Mouse (Mus musculus) gastrocnemius, postnatal 14 days (tissue): ENCODE results near the gene Sox5. TPM values are rescaled to one million over a fixed set of nuclear protein-coding genes. Genes with fewer than 3 reads are reported as not detected.

ENCODE experiments used
- DNase-seq: peaks from one replicate; pipeline ENCODE4 v3.0.0; 2021; ENCODE audit warnings: mixed read lengths
- intact Hi-C: fragments of 180-260 bp; cut with DNase I; formaldehyde crosslinking; loops from one replicate; pipeline ENCODE4 v1.15.1; 2025; ENCODE audit warnings: low total_unique reads
- total RNA-seq, 2 experiments: library from RNA; stranded (reverse); gene quantifications; 2 replicates each; pipeline ENCODE4 v1.2.3; 2021

Sox5 gene
- total RNA-seq, 2 experiments from 2014 or later: 1.7 to 1.9 TPM

DNA sequence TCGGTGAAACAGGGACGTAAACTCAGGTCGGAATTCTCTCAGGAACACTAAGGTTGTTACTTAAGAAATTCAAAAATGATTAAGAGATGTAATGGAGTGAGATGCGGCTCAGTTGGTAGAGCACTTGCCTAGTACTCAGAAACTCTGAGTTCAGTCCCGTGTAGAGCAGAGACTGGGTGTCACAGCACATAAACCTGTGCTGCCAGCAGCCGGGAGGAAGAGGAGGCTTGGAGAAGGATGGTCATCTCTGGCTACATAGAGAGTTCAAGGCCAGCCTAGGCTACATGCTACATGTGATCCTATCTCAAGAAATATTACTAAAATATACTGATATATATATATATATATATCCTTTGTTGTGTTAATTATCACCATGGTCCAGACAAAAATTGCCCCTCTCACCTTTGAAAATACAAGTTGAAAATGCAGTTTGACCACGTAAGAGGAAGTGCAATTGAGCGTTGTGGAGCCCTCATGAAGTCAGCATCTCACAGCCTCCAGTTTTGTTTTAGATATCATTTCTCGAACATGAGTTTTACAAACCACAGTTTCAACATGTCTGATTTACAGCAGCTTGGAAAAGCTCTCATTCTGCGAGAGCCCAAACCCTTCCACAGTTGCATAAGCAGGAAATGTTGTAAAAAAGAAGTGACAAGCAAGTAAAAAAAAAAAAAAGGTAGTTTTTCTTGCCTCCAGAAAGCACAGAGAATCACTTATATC is 50.4 kb downstream of the Sox5 start:
- no peak for DNase-seq
- intact Hi-C loops: no loop called here

DNA sequence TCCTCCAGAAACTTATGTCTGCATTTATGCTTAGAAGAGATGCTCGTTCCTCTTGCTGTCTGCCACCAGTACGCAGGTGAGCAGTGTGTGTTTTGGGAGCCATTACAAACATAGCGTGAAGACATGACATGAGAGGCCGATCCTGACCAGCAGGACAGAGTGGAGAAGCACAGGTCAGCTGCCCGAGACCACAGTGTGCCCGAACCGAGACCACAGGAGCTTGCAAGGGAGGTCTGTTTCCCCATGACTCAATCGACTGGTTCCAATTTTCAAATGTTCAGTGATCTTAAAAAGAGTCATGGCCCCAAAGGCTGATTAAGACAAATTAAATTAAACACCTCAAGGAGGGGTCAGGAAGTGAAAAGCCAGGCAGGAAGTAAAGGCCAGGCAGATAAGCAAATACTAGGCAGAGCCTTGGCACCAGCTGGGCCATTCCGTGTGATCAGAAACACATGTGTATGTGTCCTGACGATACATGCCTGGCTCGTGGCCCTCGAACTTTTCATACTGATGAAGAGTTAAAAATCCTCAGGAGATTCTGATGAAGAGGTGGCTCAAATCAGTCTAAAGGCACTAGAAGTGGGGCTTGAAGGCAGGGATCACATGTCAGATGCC is 58.1 kb downstream of the Sox5 start:
- intact Hi-C loops: no loop called here
- DNase-seq: no peak

DNA sequence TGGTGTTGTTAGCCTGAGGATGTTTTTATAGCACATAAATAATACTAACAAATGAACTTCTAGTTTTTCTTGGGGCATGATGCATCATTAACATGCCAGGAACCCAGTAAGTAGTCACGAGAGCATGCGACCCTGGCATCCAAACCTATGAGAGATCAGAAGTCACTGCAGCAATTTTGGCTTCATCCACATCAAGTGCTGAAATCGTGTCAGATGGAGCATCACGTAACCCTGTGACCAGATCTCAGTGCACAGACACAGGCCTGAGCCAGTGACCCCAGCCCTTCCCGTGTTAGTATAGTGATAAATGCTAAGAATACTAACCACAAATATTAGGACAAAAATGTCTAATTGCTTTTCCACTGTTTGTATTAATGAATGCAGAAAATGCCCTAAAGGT is 58.8 kb downstream of the Sox5 start:
- no peak for DNase-seq
- intact Hi-C loops: no loop called here

DNA sequence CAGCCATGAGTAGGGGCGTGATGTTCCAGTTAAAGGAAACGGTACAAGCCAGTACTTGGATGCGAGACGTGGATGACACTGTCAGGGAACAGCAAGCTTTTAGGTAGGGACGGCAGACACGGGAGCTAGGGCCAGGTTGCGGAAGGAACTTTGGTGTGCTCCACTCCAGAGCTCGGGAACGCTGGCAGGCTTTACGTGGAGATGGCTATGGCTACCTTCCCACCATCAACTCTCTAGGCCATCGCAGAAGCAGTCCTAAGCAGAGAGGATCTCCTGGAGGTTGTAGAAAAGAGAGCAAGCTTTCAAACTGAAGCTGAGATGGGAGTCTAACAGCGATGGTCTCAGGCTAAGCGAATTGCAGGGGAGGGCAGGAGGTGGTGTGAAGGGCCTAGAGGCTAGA is 60.9 kb downstream of the Sox5 start:
- DNase-seq: no peak
- intact Hi-C loops: no loop called here

DNA sequence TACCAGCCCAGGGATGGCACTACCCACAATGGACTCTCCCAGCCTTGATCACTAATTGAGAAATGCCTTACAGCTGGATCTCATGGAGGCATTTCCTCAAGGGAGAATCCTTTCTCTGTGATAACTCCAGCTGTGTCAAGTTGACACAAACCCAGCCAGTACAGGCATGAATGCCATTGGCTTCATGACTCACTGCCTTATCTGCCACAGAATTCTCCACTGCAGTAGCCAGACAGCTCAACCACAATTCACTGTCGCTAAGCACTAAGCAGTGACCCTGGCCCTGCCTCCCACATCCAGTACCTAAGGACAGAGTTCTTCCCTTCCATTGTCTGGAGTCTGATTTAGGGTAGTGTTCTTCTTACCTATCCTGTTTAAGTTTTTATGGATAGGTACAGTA is 65.4 kb downstream of the Sox5 start:
- DNase-seq: no peak
- intact Hi-C loops: no loop called here

DNA sequence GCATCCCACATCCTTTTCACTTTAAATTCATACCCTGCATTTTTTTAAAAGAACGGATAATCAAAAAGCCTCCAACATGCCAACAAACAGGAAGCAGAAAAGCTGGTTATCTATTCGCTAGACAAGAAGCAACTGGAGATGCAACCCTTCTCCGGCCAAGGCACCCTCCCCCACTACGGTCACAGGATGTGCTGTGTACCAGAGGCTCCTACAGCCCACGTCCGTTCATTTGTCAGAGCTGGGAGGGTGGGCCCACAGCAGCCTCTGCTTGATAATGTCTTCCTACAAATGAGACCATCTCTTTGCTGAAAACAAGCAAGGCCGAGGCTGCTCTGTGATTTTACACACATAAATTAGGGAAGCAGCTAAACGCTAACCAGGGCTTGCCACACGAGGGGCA is 69.9 kb downstream of the Sox5 start:
- peak; percentile 15 for DNase-seq
- intact Hi-C loops: no loop called here

DNA sequence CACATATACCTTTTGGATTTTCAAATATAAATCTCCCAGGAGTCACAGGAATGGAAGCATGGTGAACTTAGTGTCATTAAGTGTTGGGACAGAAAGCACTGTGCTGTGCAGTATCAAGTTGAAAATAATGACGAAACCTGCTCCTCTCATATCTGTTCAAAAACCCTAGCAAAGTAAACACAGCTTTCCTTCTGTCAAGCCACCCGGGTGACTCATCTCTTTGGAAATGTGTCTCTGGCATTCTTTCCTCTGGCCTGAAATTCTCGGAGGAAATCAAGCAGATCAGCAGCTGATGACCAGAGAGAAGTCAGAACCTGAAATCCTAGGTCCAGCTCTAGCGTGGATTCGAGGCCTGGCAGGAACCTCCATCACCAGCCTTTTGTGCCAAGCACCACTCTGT is 71.0 kb downstream of the Sox5 start:
- intact Hi-C loops: no loop called here
- peak; percentile 53 for DNase-seq

DNA sequence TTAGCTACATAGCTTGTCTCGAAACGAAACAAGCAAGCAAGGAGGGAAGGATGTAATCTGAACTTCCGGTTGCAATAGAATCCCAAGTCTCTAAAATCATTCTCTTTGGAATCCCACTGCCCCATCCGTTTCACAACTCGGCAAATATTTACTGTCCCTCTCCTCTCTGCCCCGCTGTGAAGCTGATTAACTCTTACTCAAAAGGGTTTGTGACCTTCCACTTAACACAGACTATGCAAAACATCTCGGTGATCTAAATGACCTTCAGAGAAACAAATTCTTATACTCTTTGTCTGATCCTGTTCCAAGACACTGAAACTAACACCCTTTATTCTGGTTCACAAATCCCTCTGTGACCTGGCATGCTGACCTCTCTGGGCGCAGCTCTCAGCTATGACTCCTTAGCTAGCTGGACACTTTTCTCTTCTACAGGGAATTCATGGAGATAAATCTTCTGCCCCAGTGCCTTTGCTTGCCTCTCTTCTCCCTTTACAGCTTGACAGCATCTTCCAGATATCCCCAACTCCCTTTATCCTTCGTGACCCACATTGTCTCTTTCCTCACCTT is 72.1 kb downstream of the Sox5 start:
- intact Hi-C loops: no loop called here
- DNase-seq: no peak

DNA sequence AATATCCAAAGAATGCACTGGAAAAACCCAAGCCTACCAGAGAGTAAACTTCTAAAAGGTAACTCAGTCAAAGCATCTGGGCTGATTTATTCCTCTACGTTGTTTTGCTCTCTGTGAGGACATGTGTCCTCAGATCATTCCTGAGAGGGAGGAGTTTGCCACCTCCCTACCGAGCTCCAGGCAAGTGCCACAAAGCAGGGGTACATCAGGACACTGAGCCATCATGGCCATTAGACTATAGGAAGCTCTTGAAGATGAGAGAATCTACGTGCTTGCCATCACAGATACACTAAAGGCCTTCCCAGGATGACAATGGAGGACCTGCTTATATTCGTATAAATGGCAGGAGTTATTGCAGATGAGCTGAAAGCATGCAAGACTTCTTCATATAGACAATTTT is 73.4 kb downstream of the Sox5 start:
- intact Hi-C loops: no loop called here
- DNase-seq: no peak

DNA sequence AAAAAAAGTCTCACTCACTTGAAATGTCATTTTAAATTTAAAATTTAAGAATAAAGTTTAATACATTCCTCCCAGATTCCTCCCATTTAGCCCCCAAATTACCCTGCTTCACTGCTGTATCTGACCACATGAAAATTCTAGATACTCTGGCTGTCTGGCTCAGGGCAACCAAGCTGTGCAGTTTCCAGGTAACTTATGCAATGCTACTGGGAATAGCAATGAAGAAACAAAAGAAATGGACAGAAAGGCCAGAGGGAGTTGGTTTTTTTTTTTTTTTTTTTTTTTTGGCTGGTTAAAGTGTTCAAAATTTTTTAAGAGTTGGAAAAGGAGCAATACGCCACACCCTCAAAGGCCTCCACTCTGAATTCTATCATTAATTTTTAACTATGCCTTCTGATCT is 73.8 kb downstream of the Sox5 start:
- no peak for DNase-seq
- intact Hi-C loops: no loop called here

DNA sequence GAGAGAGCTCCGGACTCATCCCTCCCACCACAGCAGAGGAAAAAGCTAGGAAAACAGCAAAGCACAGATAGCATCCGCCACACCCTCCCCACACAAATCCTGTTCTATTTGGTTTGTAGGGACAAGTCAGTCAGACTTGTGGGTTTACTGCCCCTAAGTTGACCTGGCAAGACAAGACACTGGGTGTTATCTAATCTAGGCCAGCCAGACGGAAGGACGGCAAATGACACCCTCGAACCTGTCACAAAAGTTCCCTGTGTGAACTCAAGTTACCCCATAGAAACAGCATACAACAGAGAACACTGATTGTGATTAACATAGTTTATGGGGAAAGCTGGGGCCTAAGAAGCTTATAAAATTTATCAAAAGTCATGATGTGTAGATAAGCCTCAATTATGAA is 76.8 kb downstream of the Sox5 start:
- DNase-seq: no peak
- intact Hi-C loops: no loop called here

DNA sequence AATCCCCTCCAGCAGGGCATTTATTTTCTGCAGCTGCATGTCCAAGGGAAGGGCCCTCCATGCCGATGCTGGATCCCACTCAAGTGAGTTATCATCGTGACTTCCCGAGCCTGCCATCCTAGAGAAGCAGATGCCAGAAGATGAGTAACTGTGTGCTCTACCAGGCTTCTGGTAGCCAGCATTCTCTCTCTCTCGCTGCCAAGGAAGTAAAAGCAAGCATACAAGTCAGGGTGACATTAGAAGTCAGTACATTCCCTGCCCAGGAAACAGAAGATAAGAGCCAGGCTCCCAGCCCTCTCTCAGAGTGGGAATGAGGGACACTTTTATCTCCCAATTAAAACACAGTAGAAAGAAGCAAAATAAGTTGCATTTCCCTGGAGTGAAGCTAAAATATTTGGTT is 86.1 kb downstream of the Sox5 start:
- no peak for DNase-seq
- intact Hi-C loops: no loop called here

DNA sequence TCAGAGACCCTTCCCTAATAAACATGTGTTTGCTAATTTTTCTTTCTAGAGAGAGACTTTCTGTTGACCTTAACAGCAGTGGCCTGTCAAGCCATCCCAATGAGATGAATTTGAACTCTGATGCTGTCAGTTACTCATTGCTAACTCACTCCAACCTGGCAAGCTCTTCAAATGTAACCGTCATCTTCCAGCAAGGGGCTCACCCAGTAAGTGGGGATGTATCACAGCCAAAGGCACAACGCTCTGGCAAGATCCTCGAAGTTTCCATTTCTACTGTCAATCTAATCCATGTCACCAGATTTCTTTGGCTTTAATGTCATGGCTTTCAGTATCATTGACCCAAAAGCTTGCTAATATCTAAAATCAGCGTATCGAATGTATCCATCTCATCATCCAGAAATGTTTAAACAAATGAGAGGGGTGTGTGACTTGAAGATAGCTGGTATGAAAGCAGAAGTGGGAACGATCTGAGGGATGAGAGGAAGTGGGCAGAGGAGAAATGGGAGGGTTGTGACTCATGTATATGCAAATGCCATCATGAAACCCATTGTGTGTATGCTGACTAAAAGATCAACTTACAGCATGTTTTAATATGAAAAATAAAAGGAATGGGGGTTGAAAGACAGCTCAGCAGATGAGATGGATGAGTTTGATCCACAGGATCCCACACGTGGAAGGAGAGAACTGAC is 88.4 kb downstream of the Sox5 start:
- intact Hi-C loops: no loop called here

DNA sequence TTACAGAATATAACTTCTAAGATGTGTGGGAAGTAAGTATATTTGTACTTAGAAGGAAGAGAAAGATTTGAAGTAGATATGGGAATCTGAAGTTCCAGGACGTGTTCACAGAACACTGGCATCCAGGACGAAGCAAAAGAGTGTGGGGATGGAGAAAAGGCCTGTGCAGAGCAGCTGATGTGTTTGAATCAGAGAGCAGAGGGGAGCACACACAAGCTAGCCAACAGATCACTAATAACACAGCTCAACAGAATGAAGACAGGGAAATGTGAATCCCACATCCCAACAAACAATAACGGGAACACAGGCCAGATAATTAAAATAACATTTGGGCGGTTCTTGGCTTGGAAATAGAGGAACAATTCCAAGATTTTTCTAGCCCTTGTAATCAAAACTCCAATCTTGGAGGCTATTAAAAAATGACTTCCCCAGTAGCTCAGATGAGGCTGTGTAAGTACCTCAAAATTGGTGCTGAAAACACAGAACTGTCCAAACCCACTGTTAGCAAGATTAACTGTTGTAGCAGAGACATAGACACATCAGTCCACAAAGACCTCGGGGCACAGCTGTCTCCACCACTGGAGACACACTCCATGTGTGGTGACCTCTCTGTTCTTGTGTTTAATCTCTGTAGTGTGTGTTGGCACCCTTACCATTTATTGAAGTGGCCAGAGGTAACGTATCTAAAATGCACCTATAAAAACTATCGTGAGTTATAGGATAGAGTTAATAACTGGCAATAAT is 90.3 kb downstream of the Sox5 start:
- intact Hi-C loops: no loop called here

More for the DNA sequence above, 88.4 kb downstream of the Sox5 start:
- DNase-seq: no peak

DNA sequence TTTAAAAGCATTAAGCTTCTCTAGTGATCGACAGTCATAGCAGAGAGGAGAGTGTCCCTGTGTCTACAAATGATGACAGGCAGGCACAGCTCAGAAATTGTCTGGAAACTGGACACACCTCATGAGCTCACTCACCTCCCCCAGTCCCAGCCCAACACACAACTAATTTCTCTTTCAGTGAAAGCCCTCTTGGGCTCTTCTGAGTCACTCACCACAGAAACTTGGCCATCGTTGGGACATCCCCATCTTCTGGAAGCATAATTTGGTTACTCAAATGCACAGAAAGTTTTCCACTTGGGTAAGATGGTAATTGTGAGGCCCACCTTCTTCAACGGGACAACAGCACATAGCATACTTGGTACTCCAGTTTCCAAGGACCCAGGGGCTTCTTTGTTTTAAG is 92.7 kb downstream of the Sox5 start:
- intact Hi-C loops: no loop called here

More for the DNA sequence above, 90.3 kb downstream of the Sox5 start:
- no peak for DNase-seq

DNA sequence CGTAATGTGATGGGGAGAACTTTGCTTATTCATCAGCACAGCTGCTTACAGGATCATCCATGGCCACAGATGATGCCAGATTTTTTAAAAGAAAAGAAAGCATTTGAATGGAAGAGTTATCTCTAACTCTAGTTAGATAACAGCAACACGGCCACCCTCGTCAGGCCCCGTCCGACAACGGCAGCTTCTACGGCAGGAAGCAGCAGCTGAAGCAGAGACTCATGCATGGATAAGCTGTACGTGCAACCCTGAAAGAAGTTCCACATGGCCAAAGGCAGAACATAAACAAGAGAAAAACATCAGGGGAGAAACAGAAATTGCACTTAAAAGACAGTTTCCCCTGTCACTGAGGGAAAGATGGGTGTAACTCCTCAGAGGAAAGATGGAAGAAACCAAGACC is 94.1 kb downstream of the Sox5 start:
- no peak for DNase-seq
- intact Hi-C loops: no loop called here

More for the DNA sequence above, 92.7 kb downstream of the Sox5 start:
- DNase-seq: no peak

DNA sequence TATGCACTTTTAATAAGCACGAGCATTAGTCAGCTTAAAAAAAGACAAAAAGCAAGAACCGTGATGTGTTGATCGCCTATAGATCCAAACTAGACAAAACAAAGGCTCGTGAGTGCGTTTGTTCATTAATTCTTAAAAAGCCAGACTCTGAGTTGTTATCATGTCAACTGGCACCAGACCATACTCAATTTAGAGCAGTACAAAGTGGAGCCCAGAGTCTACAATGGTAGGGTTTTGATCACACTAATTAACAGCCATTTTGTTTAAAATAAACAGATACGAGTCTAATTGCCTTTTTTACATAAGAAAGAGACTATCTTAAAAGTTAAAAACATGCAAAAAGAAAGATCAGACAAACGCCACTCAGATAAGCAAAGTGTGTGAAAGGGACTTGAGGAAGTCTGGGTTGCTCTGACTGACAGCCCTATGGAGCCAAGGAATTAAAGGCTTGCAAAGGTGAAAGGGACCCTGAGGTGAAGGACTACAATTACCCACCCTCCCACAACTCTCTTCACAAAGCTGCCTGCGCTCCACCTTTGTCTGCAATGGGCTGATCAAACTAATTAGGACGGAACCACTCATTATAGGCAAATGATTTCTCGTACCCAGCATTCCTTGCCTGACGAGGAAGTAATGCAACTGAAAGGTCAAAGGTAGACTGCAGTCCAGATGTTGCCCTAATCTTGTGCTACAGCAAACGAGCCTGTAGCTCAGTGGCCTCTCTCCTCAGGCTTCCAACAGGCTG is 100.6 kb downstream of the Sox5 start:
- DNase-seq: no peak

DNA sequence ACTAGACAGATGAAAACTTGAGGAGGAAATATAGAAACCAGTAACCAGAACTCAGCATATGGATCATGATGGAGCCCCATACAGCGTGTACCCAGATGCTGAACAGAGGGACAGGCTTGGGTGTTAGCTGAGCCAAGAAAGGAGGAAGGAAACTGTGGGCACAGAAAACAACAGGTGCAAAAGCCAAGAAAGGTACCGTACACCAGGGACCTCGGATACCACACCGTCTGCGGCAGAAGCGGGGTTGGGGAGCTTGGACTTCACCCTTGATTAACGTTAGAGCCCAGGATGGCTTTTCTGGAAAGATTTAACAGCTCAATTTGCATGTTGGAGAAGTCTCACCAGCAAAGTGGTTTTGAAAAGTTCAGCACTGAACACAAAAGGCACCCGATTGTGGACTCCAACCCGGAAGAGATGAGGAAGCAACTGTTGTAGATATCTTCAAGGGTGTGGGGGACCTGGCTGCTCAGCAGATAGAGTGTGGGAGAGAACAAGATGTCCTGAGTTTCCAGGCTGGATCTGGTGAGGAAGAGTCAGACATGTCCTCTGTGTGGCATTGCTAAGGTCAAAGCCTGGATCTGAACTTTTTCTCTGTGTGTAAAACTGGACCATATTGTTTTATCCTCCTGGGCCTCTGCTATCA is 104.2 kb downstream of the Sox5 start:
- intact Hi-C loops: no loop called here
- DNase-seq: no peak

More for the DNA sequence above, 100.6 kb downstream of the Sox5 start:
- intact Hi-C loops: no loop called here

DNA sequence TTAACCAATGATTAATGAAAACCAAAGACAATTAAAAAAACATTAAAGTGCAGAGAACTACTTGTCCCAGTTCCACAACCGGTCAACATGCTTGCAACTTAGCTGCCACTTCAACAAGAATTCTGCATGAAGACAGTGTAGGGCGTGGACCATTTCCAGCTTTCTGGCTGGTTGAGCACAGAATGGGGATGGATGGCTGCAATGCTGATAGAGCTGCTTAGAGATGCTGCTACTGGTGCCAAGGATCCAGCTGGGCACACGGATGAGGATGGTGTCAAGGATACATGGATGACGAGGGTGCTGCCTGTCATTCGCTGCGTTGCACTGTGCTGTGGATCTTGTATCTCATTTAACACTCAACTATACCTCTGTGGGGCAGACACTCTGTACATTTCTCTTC is 106.7 kb downstream of the Sox5 start:
- no peak for DNase-seq
- intact Hi-C loops: no loop called here
